Mouse (Mus musculus): ENCODE results near the gene Gpkow. TPM values are rescaled to one million over a fixed set of nuclear protein-coding genes. Genes with fewer than 3 reads are reported as not detected.

Gene Gpkow
- polyA plus RNA-seq, 1 experiment from 2014 or later: 25.9 TPM

DNA sequence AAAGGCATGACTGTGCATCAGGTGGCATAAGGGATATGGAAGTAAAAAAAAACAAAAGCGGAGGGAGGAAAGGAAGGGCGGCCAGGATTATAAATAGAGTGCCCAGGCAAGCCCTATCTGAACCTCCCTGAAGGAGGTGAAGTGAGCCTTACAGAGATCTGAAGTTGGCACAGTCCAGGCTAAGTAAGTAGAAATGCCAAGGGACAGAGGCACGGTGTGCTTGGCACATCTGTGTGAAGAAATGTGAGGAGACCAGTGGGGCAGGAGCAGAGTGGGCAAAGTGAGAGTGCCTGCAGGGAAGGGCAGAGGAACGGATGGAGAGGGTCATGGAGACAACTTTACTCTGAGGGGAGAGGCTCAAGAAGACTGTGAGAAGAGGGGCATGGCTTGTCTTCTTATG, 35.8 kb upstream of the Gpkow start:
- Histone ChIP-seq H3K4me2 (replicated peaks; ENCODE audit: low read depth, low read length) (no peak overlapping the region), H3K27me3 (replicated peaks; ENCODE audit: insufficient read depth, low read length) (no peaks in the 10 kb centered on the region), H3K4me3 (ENCODE audit: low read depth, low read length) (no peak overlapping the region), H3K4me1 (ENCODE audit: insufficient read depth, low read depth, low read length) (no peaks in the 10 kb centered on the region), H3K36me3 (ENCODE audit: insufficient read depth, low read length) (no peaks in the 10 kb centered on the region), H3K9ac (replicated peaks; ENCODE audit: low read depth) (no peak overlapping the region), H3K27ac (ENCODE audit: low read length) (no peak overlapping the region), H3K9me3 (ENCODE audit: low read length) (no peaks in the 10 kb centered on the region)
- no peak for ATAC-seq
- TF ChIP-seq EP300 (IDR thresholded peaks at IDR 0.05) (no peak), CTCF (IDR thresholded peaks at IDR 0.05) (no peak)
- WGBS: 63% methylated on average over 4 of the region's 4 CpGs
- DNase-seq (ENCODE audit: low spot score): no peak

DNA sequence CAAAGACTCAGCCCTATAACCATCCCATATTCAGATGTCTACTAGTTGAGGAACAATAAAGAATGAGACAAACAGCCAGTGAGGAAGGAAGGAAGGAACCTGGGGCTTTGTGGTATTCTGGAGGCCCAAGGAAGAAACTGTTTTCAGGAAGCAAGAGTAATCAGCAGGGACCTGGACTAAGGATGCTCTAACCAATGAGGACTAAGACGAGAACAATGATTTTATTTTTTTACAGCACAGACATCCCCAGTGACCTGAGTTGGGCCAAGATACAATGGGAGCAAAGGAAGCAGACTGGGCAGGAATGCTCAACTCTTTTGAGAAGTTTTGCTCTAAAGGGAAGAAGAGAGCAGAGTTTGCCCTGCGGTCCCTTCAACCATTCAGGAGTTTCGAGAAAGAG, 34.0 kb upstream of the Gpkow start:
- H3K27me3 ChIP-seq (replicated peaks; ENCODE audit: insufficient read depth, low read length): no peaks in the 10 kb centered on the region
- H3K4me2 ChIP-seq (replicated peaks; ENCODE audit: low read depth, low read length): no peak overlapping the region
- H3K9me3 ChIP-seq (ENCODE audit: low read length): no peaks in the 10 kb centered on the region
- ATAC-seq (no peak), DNase-seq (ENCODE audit: low spot score) (no peak)
- H3K9ac ChIP-seq (replicated peaks; ENCODE audit: low read depth): no peak overlapping the region
- H3K4me1 ChIP-seq (ENCODE audit: insufficient read depth, low read depth, low read length): no peaks in the 10 kb centered on the region
- no peak for TF ChIP-seq CTCF (IDR thresholded peaks at IDR 0.05)
- no peak for TF ChIP-seq EP300 (IDR thresholded peaks at IDR 0.05)
- no peaks in the 10 kb centered on the region for H3K36me3 ChIP-seq (ENCODE audit: insufficient read depth, low read length)
- no peak overlapping the region for H3K4me3 ChIP-seq (ENCODE audit: low read depth, low read length)
- H3K27ac ChIP-seq (ENCODE audit: low read length): no peak overlapping the region
- WGBS: 70% methylated on average over 3 of the region's 3 CpGs

DNA sequence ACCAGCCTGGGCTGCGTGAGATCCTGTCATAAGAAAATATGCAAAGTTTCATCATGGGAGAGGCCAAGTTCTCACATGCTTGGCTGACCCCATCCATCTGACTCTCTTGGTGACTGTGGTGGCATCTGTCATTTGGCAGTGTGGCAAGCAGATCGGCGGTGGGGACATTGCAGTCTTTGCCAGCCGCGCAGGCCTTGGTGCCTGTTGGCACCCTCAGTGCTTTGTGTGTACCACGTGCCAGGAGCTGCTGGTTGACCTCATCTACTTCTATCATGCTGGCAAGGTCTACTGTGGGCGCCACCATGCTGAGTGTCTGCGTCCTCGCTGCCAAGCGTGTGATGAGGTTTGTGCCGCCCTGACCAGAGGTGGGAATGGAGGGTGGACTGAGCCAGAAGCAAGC, 32.1 kb upstream of the Gpkow start:
- Histone ChIP-seq H3K4me3 (ENCODE audit: low read depth, low read length) (no peak overlapping the region), H3K9ac (replicated peaks; ENCODE audit: low read depth) (no peak overlapping the region), H3K9me3 (ENCODE audit: low read length) (no peaks in the 10 kb centered on the region), H3K27me3 (replicated peaks; ENCODE audit: insufficient read depth, low read length) (no peaks in the 10 kb centered on the region), H3K27ac (ENCODE audit: low read length) (no peak overlapping the region), H3K4me1 (ENCODE audit: insufficient read depth, low read depth, low read length) (no peaks in the 10 kb centered on the region), H3K36me3 (ENCODE audit: insufficient read depth, low read length) (no peaks in the 10 kb centered on the region), H3K4me2 (replicated peaks; ENCODE audit: low read depth, low read length) (no peak overlapping the region)
- TF ChIP-seq CTCF (IDR thresholded peaks at IDR 0.05) (no peak), EP300 (IDR thresholded peaks at IDR 0.05) (no peak)
- no peak for DNase-seq (ENCODE audit: low spot score)
- WGBS: 85% methylated on average over 9 of the region's 11 CpGs
- ATAC-seq: no peak

DNA sequence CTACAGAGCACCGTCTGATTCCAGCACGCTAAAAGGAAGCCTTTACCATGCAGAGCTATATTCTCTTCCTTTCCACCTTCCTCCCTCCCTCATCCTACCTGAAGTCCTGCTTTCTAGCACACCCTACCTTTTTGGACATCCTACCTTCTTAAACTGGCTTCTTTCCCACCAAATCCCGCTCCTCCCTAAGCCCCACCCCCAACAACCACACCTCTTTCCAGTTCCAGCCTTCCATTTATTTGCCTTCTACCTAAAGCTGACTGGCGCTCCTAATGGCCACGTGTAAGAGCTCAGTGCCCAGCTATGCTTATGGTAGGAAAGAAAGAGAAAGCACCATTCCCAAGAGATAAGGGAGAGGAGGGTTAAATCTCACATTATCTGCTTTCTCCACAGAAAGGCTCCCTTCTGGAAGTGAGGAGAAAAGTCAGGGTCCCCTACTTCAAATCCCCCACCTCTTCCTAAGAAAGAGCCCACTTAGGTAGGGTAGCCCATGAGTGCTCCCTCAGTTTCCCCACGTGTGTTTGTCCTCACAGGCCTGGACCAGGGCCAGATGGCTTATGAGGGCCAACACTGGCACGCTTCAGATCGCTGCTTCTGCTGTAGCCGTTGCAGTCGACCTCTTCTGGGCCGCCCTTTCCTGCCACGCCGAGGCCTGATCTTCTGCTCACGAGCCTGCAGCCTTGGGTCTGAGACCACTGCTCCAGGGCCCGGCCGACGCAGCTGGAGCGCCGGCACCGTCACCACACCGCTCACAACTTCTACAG, 31.0 kb upstream of the Gpkow start:
- Histone ChIP-seq H3K9ac (replicated peaks; ENCODE audit: low read depth) (no peak overlapping the region), H3K27ac (ENCODE audit: low read length) (no peak overlapping the region), H3K4me3 (ENCODE audit: low read depth, low read length) (no peak overlapping the region), H3K4me1 (ENCODE audit: insufficient read depth, low read depth, low read length) (no peaks in the 10 kb centered on the region), H3K27me3 (replicated peaks; ENCODE audit: insufficient read depth, low read length) (no peaks in the 10 kb centered on the region), H3K36me3 (ENCODE audit: insufficient read depth, low read length) (no peaks in the 10 kb centered on the region), H3K9me3 (ENCODE audit: low read length) (no peaks in the 10 kb centered on the region), H3K4me2 (replicated peaks; ENCODE audit: low read depth, low read length) (no peak overlapping the region)
- no peak for DNase-seq (ENCODE audit: low spot score)
- 64% methylated on average over 21 of the region's 21 CpGs for WGBS
- ATAC-seq: no peak
- TF ChIP-seq EP300 (IDR thresholded peaks at IDR 0.05) (no peak), CTCF (IDR thresholded peaks at IDR 0.05) (no peak)

DNA sequence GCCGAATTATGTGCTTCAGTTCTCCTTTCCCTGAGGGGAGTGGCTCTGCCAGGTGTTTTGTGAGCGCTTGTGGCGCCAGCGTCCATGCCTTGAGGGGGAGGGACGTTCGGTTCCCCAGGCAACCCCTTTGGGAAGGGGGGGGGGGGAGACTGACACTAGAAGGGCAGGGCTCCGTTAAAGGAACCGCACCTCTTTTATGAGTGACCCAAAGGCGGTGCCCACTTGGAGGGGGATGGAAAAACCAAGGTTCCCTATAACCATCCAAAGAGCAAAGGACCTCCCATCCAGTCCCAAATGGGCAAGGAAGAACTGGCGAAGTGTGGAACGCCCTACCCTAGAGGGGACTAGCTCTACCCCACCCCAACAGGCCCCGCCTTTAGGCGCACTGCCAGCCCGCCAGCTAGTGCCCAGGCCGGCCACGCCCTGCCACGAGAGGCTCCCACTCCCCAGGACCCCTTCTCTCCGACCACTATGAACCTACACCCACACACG, 26.5 kb upstream of the Gpkow start:
- Histone ChIP-seq H3K27ac (ENCODE audit: low read length) (peak overlapping the region; percentile 76), H3K4me3 (ENCODE audit: low read depth, low read length) (peak overlapping the region; percentile 47), H3K36me3 (ENCODE audit: insufficient read depth, low read length) (no peaks in the 10 kb centered on the region), H3K4me2 (replicated peaks; ENCODE audit: low read depth, low read length) (peak overlapping the region; percentile 57), H3K27me3 (replicated peaks; ENCODE audit: insufficient read depth, low read length) (no peaks in the 10 kb centered on the region), H3K9me3 (ENCODE audit: low read length) (no peaks in the 10 kb centered on the region), H3K4me1 (ENCODE audit: insufficient read depth, low read depth, low read length) (no peaks in the 10 kb centered on the region), H3K9ac (replicated peaks; ENCODE audit: low read depth) (peak overlapping the region; percentile 29; the same call in 1 of the 2 replicates)
- no peak for TF ChIP-seq EP300 (IDR thresholded peaks at IDR 0.05)
- TF ChIP-seq CTCF (IDR thresholded peaks at IDR 0.05): no peak
- DNase-seq (ENCODE audit: low spot score): peak; percentile 74
- ATAC-seq: peak; percentile 76
- WGBS: 8% methylated on average over 4 of the region's 19 CpGs

DNA sequence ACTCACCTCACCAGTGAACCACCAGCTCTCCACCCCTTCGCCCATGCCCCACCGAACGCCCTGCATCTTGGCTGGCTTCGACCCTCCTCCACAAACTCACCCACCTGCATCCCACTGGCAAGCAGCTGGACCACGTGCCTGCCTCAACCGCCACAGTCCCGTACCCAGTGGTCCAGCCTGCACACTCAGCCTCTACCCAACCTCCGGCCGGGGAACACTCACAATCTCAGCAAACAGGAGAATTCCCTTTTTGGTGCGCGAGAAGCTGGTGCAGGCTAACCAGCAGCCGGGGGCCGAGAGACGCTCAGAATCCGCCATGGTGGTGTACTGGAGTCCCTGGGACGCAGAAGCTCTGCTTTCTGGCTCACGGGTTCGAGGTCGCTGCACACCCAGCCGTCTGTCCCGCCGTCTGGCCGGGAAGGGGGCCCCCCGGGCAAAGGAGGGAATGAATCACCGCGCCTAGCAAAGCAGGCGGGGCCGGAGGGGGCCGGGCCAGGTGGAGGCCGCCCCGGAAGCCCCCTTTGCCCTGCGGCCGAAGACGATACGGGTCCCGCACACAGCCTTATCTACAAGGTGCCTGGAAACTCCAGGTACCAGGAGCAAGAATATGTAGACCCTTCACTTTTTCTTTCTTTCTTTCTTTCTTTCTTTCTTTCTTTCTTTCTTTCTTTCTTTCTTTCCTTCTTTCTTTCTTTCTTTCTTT, 25.9 kb upstream of the Gpkow start, which contains the start of gene Plp2:
Plp2 (minus strand) TSS at position 470 of the 703 bp plus-strand sequence.
- Histone ChIP-seq H3K4me2 (replicated peaks; ENCODE audit: low read depth, low read length) (peak within 1 kb of the TSS; percentile 57), H3K4me3 (ENCODE audit: low read depth, low read length) (peak within 1 kb of the TSS; percentile 47), H3K27me3 (replicated peaks; ENCODE audit: insufficient read depth, low read length) (no peaks in the 10 kb centered on the region), H3K27ac (ENCODE audit: low read length) (peak within 1 kb of the TSS; percentile 76), H3K4me1 (ENCODE audit: insufficient read depth, low read depth, low read length) (no peaks in the 10 kb centered on the region), H3K9ac (replicated peaks; ENCODE audit: low read depth) (peak within 1 kb of the TSS; percentile 29), H3K36me3 (ENCODE audit: insufficient read depth, low read length) (no peaks in the 10 kb centered on the region), H3K9me3 (ENCODE audit: low read length) (no peaks in the 10 kb centered on the region)
- TF ChIP-seq EP300 (IDR thresholded peaks at IDR 0.05) (no peak), CTCF (IDR thresholded peaks at IDR 0.05) (no peak)
- peak; percentile 47 for DNase-seq (ENCODE audit: low spot score)
- WGBS: 28% methylated on average over 17 of the region's 36 CpGs
- peak; percentile 36 for ATAC-seq
